Mouse (Mus musculus) cerebral cortex, adult 2 months (tissue): Measurements from ENCODE around the gene Mat2a.

Experiments
- WGBS: fragments of 180-500 bp; shearing (Covaris S2); methylation state at CpG from one replicate; pipeline ENCODE4 v1.1.7; 2018; 5-methylcytosine and 5-hydroxymethylcytosine counted together

The Mat2a gene

GRCm38 (mm10) chr6:72456567-72456966 is 17.2 kb upstream of the Mat2a start:
- 84% methylated on average over 4 of the region's 4 CpGs for WGBS

- 52% methylated on average over 7 of the region's 7 CpGs for WGBS
Measured at GRCm38 (mm10) chr6:72454833-72455373, 15.5 kb upstream of the Mat2a start.

- 33% methylated on average over 7 of the region's 7 CpGs for WGBS
Measured at GRCm38 (mm10) chr6:72454072-72454746, 14.9 kb upstream of the Mat2a start.

- 80% methylated on average over 3 of the region's 3 CpGs for WGBS
Measured at GRCm38 (mm10) chr6:72453578-72453977, 14.2 kb upstream of the Mat2a start.

- WGBS, result 78% methylated on average over 2 of the region's 2 CpGs
Measured at GRCm38 (mm10) chr6:72452329-72452728, 13.0 kb upstream of the Mat2a start.

GRCm38 (mm10) chr6:72451778-72452177 is 12.4 kb upstream of the Mat2a start:
- WGBS, result 90% methylated on average over 2 of the region's 2 CpGs

GRCm38 (mm10) chr6:72447487-72447886 is 8.1 kb upstream of the Mat2a start:
- 72% methylated on average over 2 of the region's 2 CpGs for WGBS

GRCm38 (mm10) chr6:72442921-72443604 is 3.7 kb upstream of the Mat2a start:
- 77% methylated on average over 1 of the region's 1 CpGs for WGBS

- WGBS, result 4% methylated on average over 17 of the region's 17 CpGs
Measured at GRCm38 (mm10) chr6:72440186-72440990, 1.0 kb upstream of the Mat2a start.

GRCm38 (mm10) chr6:72438862-72439354 is 450 bp downstream of the Mat2a start:
- WGBS, result under 1% methylated on average over 57 of the region's 57 CpGs

- 3% methylated on average over 5 of the region's 5 CpGs for WGBS
Measured at GRCm38 (mm10) chr6:72438226-72438625, 1.1 kb downstream of the Mat2a start.

- 68% methylated on average over 2 of the region's 2 CpGs for WGBS
Measured at GRCm38 (mm10) chr6:72432153-72432552, 7.2 kb downstream of the Mat2a start.

- WGBS, result 31% methylated on average over 5 of the region's 5 CpGs
Measured at GRCm38 (mm10) chr6:72430989-72431921, 8.1 kb downstream of the Mat2a start.

GRCm38 (mm10) chr6:72429061-72429842 is 10.1 kb downstream of the Mat2a start:
- WGBS, result 84% methylated on average over 21 of the region's 21 CpGs

- WGBS, result 28% methylated on average over 8 of the region's 8 CpGs
Measured at GRCm38 (mm10) chr6:72428036-72428435, 11.3 kb downstream of the Mat2a start.

GRCm38 (mm10) chr6:72425646-72426045 is 13.7 kb downstream of the Mat2a start:
- WGBS, result 92% methylated on average over 11 of the region's 11 CpGs

- whole genome bisulfite sequencing, result 96% methylated on average over 10 of the region's 10 CpGs
Measured at GRCm38 (mm10) chr6:72420901-72421300, 18.5 kb downstream of the Mat2a start.

- WGBS, result 61% methylated on average over 1 of the region's 1 CpGs
Measured at GRCm38 (mm10) chr6:72419806-72420205, 19.6 kb downstream of the Mat2a start.

GRCm38 (mm10) chr6:72418279-72418678 is 21.1 kb downstream of the Mat2a start:
- 93% methylated on average over 4 of the region's 4 CpGs for WGBS
